Mouse (Mus musculus): ENCODE data around the gene Ccnk. TPM values are rescaled to one million over a fixed set of nuclear protein-coding genes. Genes with fewer than 3 reads are reported as not detected.

Gene Ccnk
- total RNA-seq, 2 experiments from 2014 or later: 29.2 to 31.1 TPM

GRCm38 (mm10) chr12:108242243-108242745, 62.9 kb downstream of the Ccnk start:
- DNase-seq (ENCODE audit: low spot score in 2 of 2): no peak

- DNase-seq (ENCODE audit: low spot score in 2 of 2): peak; percentile 69 to 70
These were observed 65.4 kb downstream of the Ccnk start for GRCm38 (mm10) chr12:108244778-108245177.

- no peak for DNase-seq (ENCODE audit: low spot score in 2 of 2)
These were observed 66.2 kb downstream of the Ccnk start for GRCm38 (mm10) chr12:108245579-108245978.

- DNase-seq (ENCODE audit: low spot score in 2 of 2): no peak
These were observed 67.6 kb downstream of the Ccnk start for GRCm38 (mm10) chr12:108246759-108247500.

- no peak for DNase-seq (ENCODE audit: low spot score in 2 of 2)
These were observed 69.6 kb downstream of the Ccnk start for GRCm38 (mm10) chr12:108249019-108249418.

- peak; percentile 71 to 75 for DNase-seq (ENCODE audit: low spot score in 2 of 2)
These were observed 70.1 kb downstream of the Ccnk start for GRCm38 (mm10) chr12:108249522-108249921.

GRCm38 (mm10) chr12:108251034-108251792, 71.8 kb downstream of the Ccnk start:
- no peak for DNase-seq (ENCODE audit: low spot score in 2 of 2)

GRCm38 (mm10) chr12:108251825-108252542, 72.6 kb downstream of the Ccnk start:
- DNase-seq (ENCODE audit: low spot score in 2 of 2): peak in 1 of 2 experiments; percentile 44

Other genes starting within 250 kb of the Ccnk start
- under 1 TPM; 0.13 to 0.61 TPM for gene Bcl11b, start 176.0 kb upstream of the Ccnk start, total RNA-seq (2021)
- gene Setd3, start 265 bp upstream of the Ccnk start, total RNA-seq (2021): 100 to 1,000 TPM; 101 to 127 TPM
- gene Ccdc85c, start 95.8 kb downstream of the Ccnk start, total RNA-seq (2021): 10 to 100 TPM; 21.3 to 22.9 TPM
- gene Hhipl1, start 126.7 kb downstream of the Ccnk start, total RNA-seq (2021): 1 to 10 TPM in 1 of 2 experiments, under 1 TPM in 1; 0.89 to 1.4 TPM
- gene Cyp46a1, start 154.8 kb downstream of the Ccnk start, total RNA-seq (2021): 1 to 10 TPM; 1.7 to 2.1 TPM
- gene Eml1, start 191.4 kb downstream of the Ccnk start, total RNA-seq (2021): 10 to 100 TPM; 19.7 to 19.9 TPM